Mouse (Mus musculus): ENCODE data around the gene Gm10282. TPM values are rescaled to one million over a fixed set of nuclear protein-coding genes. Genes with fewer than 3 reads are reported as not detected.

The Gm10282 gene
- total and polyA plus RNA-seq, 3 experiments = 18.3 to 176 (median 76.4) TPM

DNA sequence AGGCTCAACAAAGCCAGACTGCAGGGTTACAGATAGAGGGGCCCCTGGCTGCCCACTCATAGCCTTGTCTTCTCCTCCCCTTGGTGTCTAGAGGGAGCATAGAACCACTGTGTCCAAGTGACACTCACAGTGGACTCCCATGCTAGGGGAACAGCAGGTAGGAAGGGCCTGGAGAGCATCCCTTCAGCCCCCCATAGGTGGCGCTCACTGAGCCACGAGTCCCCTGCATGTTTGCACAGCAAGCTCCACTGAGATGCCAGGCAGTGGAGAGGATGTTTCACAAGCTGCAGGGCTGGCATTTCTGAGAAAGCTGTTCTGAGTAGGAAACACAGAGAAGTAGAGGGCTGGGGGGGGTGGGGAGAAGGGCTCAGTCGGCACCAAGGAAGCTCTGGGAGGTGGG, 32.7 kb downstream of the Gm10282 start:
- Histone ChIP-seq H3K9ac (ENCODE audit: insufficient read depth, low read depth) (no peak overlapping the region), H3K27me3 (replicated peaks) (no peaks in the 10 kb centered on the region), H3K4me3 (replicated peaks in 1 of 3; ENCODE audit: low read depth in 2 of 3, low read length in 2 of 3, poor library complexity in 1 of 3) (no peak overlapping the region), H3K36me3 (replicated peaks in 1 of 2; ENCODE audit: control insufficient read depth in 1 of 2, insufficient read depth in 1 of 2, low read length in 1 of 2) (no peaks in the 10 kb centered on the region), H3K79me2 (replicated peaks; ENCODE audit: control insufficient read depth, extremely low read depth, insufficient read depth, poor library complexity, severe bottlenecking) (no peaks in the 10 kb centered on the region), H3K4me1 (ENCODE audit: control insufficient read depth in 1 of 2, insufficient read depth in 2 of 2) (peaks cover 21 to 91% of the 10 kb centered on the region in 2 experiments), H3K9me3 (replicated peaks; ENCODE audit: low read length) (peaks cover 2% of the 10 kb centered on the region), H3K4me2 (ENCODE audit: insufficient read depth, low read depth, poor library complexity, severe bottlenecking) (no peak overlapping the region), H3K27ac (ENCODE audit: insufficient read depth, low read depth) (no peak overlapping the region)
- DNase-seq (ENCODE audit: extremely low read depth) = peak; percentile 80
- TF ChIP-seq TBP (conservative IDR thresholded peaks at IDR 0.05; ENCODE audit: low read depth, low read length) = no peak
- peak; percentile 48 to 71; a peak in 3 of 4 replicates for TF ChIP-seq CTCF (conservative IDR thresholded peaks at IDR 0.05 in 1 of 2, IDR thresholded peaks at IDR 0.05 in 1 of 2; ENCODE audit: low read depth in 2 of 2, low read length in 2 of 2)
- TF ChIP-seq RAD21 (IDR thresholded peaks at IDR 0.05; ENCODE audit: low read depth, low read length) = peak; percentile 53
- TF ChIP-seq E2F4 (IDR thresholded peaks at IDR 0.05; ENCODE audit: insufficient replicate concordance, low read depth, low read length) = no peak
- peak; percentile 53 for TF ChIP-seq SMC3 (IDR thresholded peaks at IDR 0.05; ENCODE audit: low read depth, low read length)
- TF ChIP-seq MYC (IDR thresholded peaks at IDR 0.05; ENCODE audit: low read depth, low read length) = 0 out of 2 replicates have a peak, but pooled peaks have one; percentile 47
- TF ChIP-seq USF2 (conservative IDR thresholded peaks at IDR 0.05; ENCODE audit: low read depth, low read length) = no peak
- TF ChIP-seq ZMIZ1 (IDR thresholded peaks at IDR 0.05; ENCODE audit: low read depth, low read length) = no peak
- dilution Hi-C loops (cut with MboI; ENCODE audit: extremely low pct_ligation_motif_present, extremely low pct_unique_long_range_greater_than_20kb, low sequenced_read_pairs) = no loop called here
- in situ Hi-C loops (cut with MboI; ENCODE audit: low pct_ligation_motif_present, low pct_unique_long_range_greater_than_20kb, low sequenced_read_pairs) = no loop called here

DNA sequence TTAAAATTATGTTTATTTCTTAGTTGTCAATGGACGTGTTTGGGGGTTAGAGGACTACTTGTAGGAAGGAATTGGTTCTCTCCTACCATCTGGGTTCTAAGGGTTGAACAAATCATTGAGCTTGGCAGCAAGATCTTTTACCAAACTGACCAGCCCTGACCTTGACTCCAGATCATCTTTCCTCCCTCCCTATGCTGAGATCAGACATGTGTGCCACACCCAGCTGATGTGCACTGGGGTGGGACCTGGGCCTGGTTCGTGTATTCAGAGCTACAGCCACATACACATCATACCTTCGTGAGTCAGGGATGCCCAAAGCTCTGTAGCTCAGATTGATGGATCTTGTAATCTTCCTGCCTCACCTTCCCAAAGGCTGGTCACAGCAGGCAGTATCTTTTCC, 33.4 kb downstream of the Gm10282 start:
- H3K27me3 ChIP-seq (replicated peaks) = no peaks in the 10 kb centered on the region
- H3K4me1 ChIP-seq (ENCODE audit: control insufficient read depth in 1 of 2, insufficient read depth in 2 of 2) = peaks cover 21 to 87% of the 10 kb centered on the region in 2 experiments
- H3K4me2 ChIP-seq (ENCODE audit: insufficient read depth, low read depth, poor library complexity, severe bottlenecking) = no peak overlapping the region
- dilution Hi-C loops (cut with MboI; ENCODE audit: extremely low pct_ligation_motif_present, extremely low pct_unique_long_range_greater_than_20kb, low sequenced_read_pairs) (no loop called here), in situ Hi-C loops (cut with MboI; ENCODE audit: low pct_ligation_motif_present, low pct_unique_long_range_greater_than_20kb, low sequenced_read_pairs) (no loop called here)
- no peak overlapping the region for H3K9ac ChIP-seq (ENCODE audit: insufficient read depth, low read depth)
- H3K27ac ChIP-seq (ENCODE audit: insufficient read depth, low read depth) = no peak overlapping the region
- H3K9me3 ChIP-seq (replicated peaks; ENCODE audit: low read length) = peaks cover 2% of the 10 kb centered on the region
- no peaks in the 10 kb centered on the region for H3K79me2 ChIP-seq (replicated peaks; ENCODE audit: control insufficient read depth, extremely low read depth, insufficient read depth, poor library complexity, severe bottlenecking)
- no peak for DNase-seq (ENCODE audit: extremely low read depth)
- TF ChIP-seq SIN3A (IDR thresholded peaks at IDR 0.05; ENCODE audit: low read length) (no peak), TCF12 (IDR thresholded peaks at IDR 0.05; ENCODE audit: low read depth, low read length) (no peak), BHLHE40 (IDR thresholded peaks at IDR 0.05; ENCODE audit: low read depth, low read length) (no peak), RCOR1 (conservative IDR thresholded peaks at IDR 0.05; ENCODE audit: low read depth, low read length) (no peak), NELFE (IDR thresholded peaks at IDR 0.05; ENCODE audit: low read depth, low read length) (no peak), GABPA (IDR thresholded peaks at IDR 0.05; ENCODE audit: insufficient replicate concordance, low read depth, low read length) (no peak), MAX (IDR thresholded peaks at IDR 0.05; ENCODE audit: low read length) (no peak), RAD21 (IDR thresholded peaks at IDR 0.05; ENCODE audit: low read depth, low read length) (no peak), ZNF384 (IDR thresholded peaks at IDR 0.05; ENCODE audit: low read depth, low read length) (no peak), PAX5 (IDR thresholded peaks at IDR 0.05; ENCODE audit: low read length) (no peak), CHD1 (IDR thresholded peaks at IDR 0.05; ENCODE audit: low read depth, low read length) (no peak), CHD2 (IDR thresholded peaks at IDR 0.05; ENCODE audit: low read length) (no peak), CTCF (conservative IDR thresholded peaks at IDR 0.05 in 1 of 2, IDR thresholded peaks at IDR 0.05 in 1 of 2; ENCODE audit: low read depth in 2 of 2, low read length in 2 of 2) (no peak), KAT2A (IDR thresholded peaks at IDR 0.05; ENCODE audit: insufficient replicate concordance, low read length) (no peak), EP300 (IDR thresholded peaks at IDR 0.05; ENCODE audit: low read length) (no peak)
- no peaks in the 10 kb centered on the region for H3K36me3 ChIP-seq (replicated peaks in 1 of 2; ENCODE audit: control insufficient read depth in 1 of 2, insufficient read depth in 1 of 2, low read length in 1 of 2)
- H3K4me3 ChIP-seq (replicated peaks in 1 of 3; ENCODE audit: low read depth in 2 of 3, low read length in 2 of 3, poor library complexity in 1 of 3) = no peak overlapping the region
